Mouse (Mus musculus) limb, embryonic 13.5 days (tissue): Measurements from ENCODE around the gene Zfp644. TPM values are rescaled to one million over a fixed set of nuclear protein-coding genes. Genes with fewer than 3 reads are reported as not detected.

Experiments
- ATAC-seq: fragments of 200-750 bp; cut with Nextera tagmentation; 2 replicates; pipeline ENCODE4 v1.8.0; 2017; ENCODE audit warnings: low read depth, moderate number of reproducible peaks, moderate TSS enrichment; ENCODE audit not compliant: low FRiP score
- H3K27ac ChIP-seq: fragments of 300-500 bp; sonication (generic); 2 replicates; pipeline ENCODE4 v1.5.1; 2015; ENCODE audit warnings: inconsistent platforms, mild to moderate bottlenecking, moderate library complexity
- H3K27me3 ChIP-seq: fragments of 300-500 bp; sonication (generic); 2 replicates; pipeline ENCODE4 v1.6.1; 2015; ENCODE audit warnings: mild to moderate bottlenecking, inconsistent platforms
- H3K36me3 ChIP-seq: fragments of 300-500 bp; sonication (generic); 2 replicates; pipeline ENCODE4 v1.6.1; 2015; ENCODE audit warnings: inconsistent platforms, mild to moderate bottlenecking, moderate library complexity
- H3K4me1 ChIP-seq: fragments of 300-500 bp; sonication (generic); 2 replicates; pipeline ENCODE4 v1.6.1; 2015; ENCODE audit warnings: inconsistent platforms
- H3K4me2 ChIP-seq: fragments of 300-500 bp; sonication (generic); replicated peaks from 2 replicates; pipeline ENCODE4 v1.6.1; 2015; ENCODE audit warnings: inconsistent platforms, mild to moderate bottlenecking, moderate library complexity
- H3K4me3 ChIP-seq: fragments of 300-500 bp; sonication (generic); 2 replicates; pipeline ENCODE4 v1.5.1; 2015; ENCODE audit warnings: moderate library complexity, mild to moderate bottlenecking, inconsistent platforms
- H3K9ac ChIP-seq: fragments of 300-500 bp; sonication (generic); 2 replicates; pipeline ENCODE4 v1.6.1; 2015; ENCODE audit warnings: mild to moderate bottlenecking, inconsistent platforms
- H3K9me3 ChIP-seq: fragments of 300-500 bp; sonication (generic); 2 replicates; pipeline ENCODE4 v1.6.1; 2016; ENCODE audit warnings: inconsistent platforms
- WGBS: fragments of 180-500 bp; shearing (Covaris S2); methylation state at CpG from one replicate; pipeline ENCODE4 v1.1.7; 2015; 5-methylcytosine and 5-hydroxymethylcytosine counted together
- polyA plus RNA-seq: library from polyadenylated mRNA; unstranded; fragments of >200 nt; fragmentation: Nextera tagmentation; extraction: Ambion mirVana; gene quantifications from 2 replicates; pipeline ENCODE4 v1.2.1, GENCODE M21; 2015

The Zfp644 gene
- polyA plus RNA-seq, 1 experiment from 2014 or later = 80.6 TPM

DNA sequence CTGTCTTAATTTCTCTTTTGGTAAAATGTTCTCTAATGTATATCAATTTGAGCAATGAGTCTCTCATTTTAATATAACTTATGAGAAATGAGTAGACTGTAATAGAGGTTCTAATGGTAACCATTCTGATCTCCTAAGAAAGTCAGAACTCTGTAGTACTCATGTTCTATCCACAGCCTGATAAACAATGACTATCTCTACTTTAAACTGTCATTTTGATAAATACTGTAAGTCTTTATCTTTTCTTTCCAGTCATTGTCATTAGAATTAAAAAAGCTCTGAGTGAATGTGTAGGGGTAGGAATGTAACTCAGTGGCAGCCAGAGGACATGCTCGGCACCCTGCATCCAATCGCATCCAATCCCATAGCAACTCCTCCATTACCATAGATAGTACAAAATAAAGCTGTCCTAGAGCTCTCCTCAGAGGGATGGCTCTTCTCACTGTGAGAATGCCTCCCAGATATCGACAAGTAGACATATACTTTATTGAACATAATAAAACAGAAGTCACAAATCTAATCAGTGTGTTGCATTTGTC lies 44.2 kb downstream of the Zfp644 start:
- Histone ChIP-seq H3K27me3 (no peaks in the 10 kb centered on the region), H3K9me3 (no peaks in the 10 kb centered on the region)

DNA sequence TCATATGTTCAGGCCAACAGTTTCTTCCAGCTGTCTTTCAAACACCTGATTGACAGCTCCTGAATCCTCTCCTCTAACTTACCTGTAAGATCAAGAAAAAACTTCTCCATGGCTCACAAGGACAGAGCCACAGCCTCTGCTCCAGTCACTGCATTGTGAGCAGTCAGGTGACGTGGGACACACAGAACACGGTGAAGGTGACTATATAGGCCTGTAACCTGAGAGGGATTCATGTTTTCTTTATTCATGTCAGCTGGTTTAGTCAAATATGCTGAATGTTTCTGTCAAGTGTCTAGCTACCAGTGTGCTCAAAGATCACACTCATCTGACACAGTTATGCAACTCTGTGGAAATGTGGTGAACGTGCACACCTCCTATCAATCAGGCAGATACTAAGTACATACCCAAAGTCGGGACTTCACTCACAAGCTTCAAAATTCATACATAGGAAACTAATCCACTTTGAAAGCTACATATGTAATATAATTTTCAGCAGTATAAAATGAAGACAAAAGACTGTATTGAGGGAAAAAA lies 44.8 kb downstream of the Zfp644 start:
- Histone ChIP-seq H3K36me3 (peaks cover 19% of the 10 kb centered on the region), H3K27me3 (no peaks in the 10 kb centered on the region), H3K27ac (no peak overlapping the region), H3K4me2 (no peak overlapping the region), H3K9me3 (no peaks in the 10 kb centered on the region), H3K9ac (no peak overlapping the region), H3K4me3 (no peak overlapping the region), H3K4me1 (no peaks in the 10 kb centered on the region)
- no peak for ATAC-seq
- 82% methylated on average over 4 of the region's 4 CpGs for WGBS

More for the DNA sequence above, 44.2 kb downstream of the Zfp644 start:
- H3K9ac ChIP-seq = no peak overlapping the region
- 97% methylated on average over 3 of the region's 3 CpGs for WGBS
- no peaks in the 10 kb centered on the region for H3K4me1 ChIP-seq
- peaks cover 19% of the 10 kb centered on the region for H3K36me3 ChIP-seq
- H3K4me2 ChIP-seq = no peak overlapping the region
- no peak for ATAC-seq
- H3K4me3 ChIP-seq = no peak overlapping the region
- no peak overlapping the region for H3K27ac ChIP-seq

DNA sequence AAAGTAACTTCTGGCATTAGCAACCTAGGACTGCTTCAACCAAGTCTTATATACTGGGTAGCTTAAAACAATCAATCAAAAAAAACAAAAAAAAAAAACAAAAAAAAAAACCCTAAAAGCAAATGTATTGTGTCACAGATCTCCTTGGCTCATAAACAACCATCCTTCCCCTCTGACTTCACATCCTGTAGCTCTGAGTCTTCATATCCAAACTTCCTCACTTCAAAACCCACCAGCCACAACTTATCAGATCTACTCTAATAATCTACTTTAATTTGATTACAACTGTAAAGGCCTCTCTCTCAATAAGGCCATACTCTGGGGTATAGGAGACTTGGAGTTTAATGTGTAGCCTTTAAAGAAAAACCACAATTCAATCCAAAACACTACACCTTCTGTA lies 47.1 kb downstream of the Zfp644 start:
- no peaks in the 10 kb centered on the region for H3K4me1 ChIP-seq
- no peak for ATAC-seq

DNA sequence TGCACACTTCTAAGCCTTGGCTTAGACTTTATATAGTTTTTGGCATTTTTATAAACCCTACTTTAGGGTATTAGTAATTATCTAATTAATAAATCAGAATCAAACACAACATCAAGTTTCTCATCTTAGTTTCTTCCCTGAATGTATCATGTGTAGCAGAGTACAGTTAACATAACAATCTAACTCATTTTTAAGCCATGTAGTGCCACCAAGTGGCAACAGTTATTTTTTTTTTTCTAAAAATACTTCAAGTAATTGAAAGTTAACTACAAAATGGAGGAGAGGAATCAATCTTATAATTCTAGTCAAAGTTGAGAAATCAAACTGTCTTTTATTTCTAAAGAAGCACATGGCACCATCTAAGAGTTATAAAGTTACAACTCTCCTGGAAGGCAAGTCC lies 47.6 kb downstream of the Zfp644 start:
- Histone ChIP-seq H3K4me1 (no peaks in the 10 kb centered on the region), H3K9me3 (no peaks in the 10 kb centered on the region), H3K4me3 (no peak overlapping the region), H3K4me2 (no peak overlapping the region), H3K36me3 (peaks cover 5% of the 10 kb centered on the region; the same call in 1 of the 2 replicates), H3K9ac (no peak overlapping the region), H3K27ac (no peak overlapping the region), H3K27me3 (no peaks in the 10 kb centered on the region)
- ATAC-seq = no peak

More for the DNA sequence above, 47.1 kb downstream of the Zfp644 start:
- H3K9me3 ChIP-seq = no peaks in the 10 kb centered on the region
- no peak overlapping the region for H3K4me3 ChIP-seq
- no peak overlapping the region for H3K9ac ChIP-seq
- peaks cover 10% of the 10 kb centered on the region for H3K36me3 ChIP-seq
- H3K4me2 ChIP-seq = no peak overlapping the region
- no peaks in the 10 kb centered on the region for H3K27me3 ChIP-seq
- H3K27ac ChIP-seq = no peak overlapping the region

DNA sequence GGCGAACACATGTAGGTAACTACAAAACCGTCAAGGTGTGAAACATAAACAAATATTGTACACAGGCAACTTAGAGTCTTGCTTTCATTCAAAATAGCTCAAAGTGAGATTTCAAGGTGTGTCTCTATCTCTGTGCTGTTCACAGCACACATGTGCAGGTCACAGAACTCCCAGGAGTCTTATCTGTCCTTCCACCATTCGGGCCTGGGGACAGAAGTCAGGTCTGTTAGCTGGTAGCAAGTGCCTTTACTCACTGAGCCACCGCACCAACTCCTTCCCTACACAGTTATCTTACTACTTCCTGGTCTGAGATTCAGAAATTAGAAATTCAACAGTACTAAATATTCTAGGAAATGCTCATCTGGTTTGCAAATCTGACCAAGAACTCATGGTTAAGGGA lies 53.7 kb downstream of the Zfp644 start:
- H3K36me3 ChIP-seq = peaks cover 4% of the 10 kb centered on the region; the same call in 1 of the 2 replicates
- no peaks in the 10 kb centered on the region for H3K9me3 ChIP-seq

DNA sequence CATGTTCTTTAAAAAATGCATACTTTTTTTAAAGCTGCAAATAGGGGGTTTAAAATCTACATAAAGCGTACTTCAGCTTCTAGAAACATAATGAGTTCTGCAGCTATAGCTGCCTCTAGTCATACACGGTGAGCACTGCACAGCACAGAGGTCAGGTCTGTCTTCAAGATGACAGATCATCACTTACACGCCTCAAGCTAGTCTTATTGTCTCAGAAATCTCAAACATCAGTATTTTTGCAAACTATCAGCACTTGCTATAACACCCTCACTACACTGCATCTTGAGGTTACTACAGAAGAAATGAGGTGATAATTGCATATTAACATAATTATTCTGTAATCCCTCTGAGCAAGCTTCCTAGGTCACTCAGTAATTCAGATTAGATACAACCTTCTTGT lies 55.2 kb downstream of the Zfp644 start:
- H3K27ac ChIP-seq = no peak overlapping the region
- no peak overlapping the region for H3K4me3 ChIP-seq
- H3K36me3 ChIP-seq = peaks cover 19% of the 10 kb centered on the region
- H3K27me3 ChIP-seq = no peaks in the 10 kb centered on the region
- no peak for ATAC-seq
- peaks cover 3% of the 10 kb centered on the region; the same call in 1 of the 2 replicates for H3K4me1 ChIP-seq
- H3K4me2 ChIP-seq = no peak overlapping the region
- WGBS = 78% methylated on average over 3 of the region's 3 CpGs
- H3K9ac ChIP-seq = no peak overlapping the region
- H3K9me3 ChIP-seq = no peaks in the 10 kb centered on the region

More for the DNA sequence above, 53.7 kb downstream of the Zfp644 start:
- H3K9ac ChIP-seq = no peak overlapping the region
- ATAC-seq = no peak
- 76% methylated on average over 4 of the region's 4 CpGs for WGBS
- no peak overlapping the region for H3K4me3 ChIP-seq
- H3K27ac ChIP-seq = no peak overlapping the region
- H3K4me2 ChIP-seq = no peak overlapping the region
- no peaks in the 10 kb centered on the region for H3K27me3 ChIP-seq
- H3K4me1 ChIP-seq = peaks cover 3% of the 10 kb centered on the region; the same call in 1 of the 2 replicates

DNA sequence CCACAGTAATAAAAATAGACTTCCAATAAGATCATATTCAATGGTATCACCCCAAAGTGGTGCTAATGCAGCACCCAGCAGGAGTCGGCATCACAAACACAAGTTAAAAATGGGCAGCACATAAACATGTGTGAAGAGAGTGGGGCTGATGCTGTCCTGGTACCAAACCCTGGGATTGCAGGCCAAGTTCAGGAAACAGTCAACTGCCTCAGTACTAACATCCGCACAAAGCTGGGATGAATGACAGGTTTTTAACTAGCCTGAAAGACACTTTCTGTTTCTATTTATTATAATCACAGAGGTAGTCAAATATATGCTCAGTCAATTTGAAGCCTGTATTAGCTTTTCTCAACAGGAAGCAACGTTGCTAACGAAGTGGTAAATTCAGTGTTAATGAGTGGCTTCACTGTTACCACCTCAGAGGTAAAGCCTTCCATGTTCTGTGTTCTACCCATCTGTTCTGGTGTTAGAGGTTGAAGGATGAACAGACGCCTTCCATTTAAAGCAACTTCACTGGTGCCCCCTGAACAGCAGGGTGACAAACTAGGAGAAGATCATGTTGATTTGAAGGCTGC lies 56.8 kb downstream of the Zfp644 start:
- Histone ChIP-seq H3K4me1 (peaks cover 3% of the 10 kb centered on the region; the same call in 1 of the 2 replicates), H3K9ac (no peak overlapping the region), H3K9me3 (no peaks in the 10 kb centered on the region), H3K27me3 (no peaks in the 10 kb centered on the region), H3K36me3 (peaks cover 35% of the 10 kb centered on the region), H3K4me2 (no peak overlapping the region), H3K4me3 (no peak overlapping the region), H3K27ac (no peak overlapping the region)
- ATAC-seq = no peak
- WGBS = 52% methylated on average over 5 of the region's 5 CpGs

DNA sequence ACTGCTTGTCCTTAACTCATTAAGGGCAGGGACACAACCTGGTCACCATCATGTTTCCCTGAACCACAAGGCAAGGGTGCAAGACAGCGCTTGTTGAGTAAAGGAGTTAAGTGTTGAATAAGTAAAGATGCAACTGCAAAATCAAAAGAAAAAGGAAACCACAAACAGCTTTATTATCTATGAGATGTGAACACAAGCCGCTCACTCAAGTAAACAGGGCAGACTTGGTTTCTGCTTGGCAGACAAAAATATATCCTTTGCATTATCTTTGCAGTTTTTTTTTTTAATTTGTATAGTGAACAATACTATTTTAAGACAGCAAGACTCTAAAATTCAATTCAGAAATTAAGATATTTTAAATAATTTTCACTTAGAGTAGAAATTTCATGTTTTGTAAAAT lies 57.5 kb downstream of the Zfp644 start:
- Histone ChIP-seq H3K9ac (no peak overlapping the region), H3K4me1 (peaks cover 3% of the 10 kb centered on the region; the same call in 1 of the 2 replicates), H3K27me3 (no peaks in the 10 kb centered on the region), H3K27ac (no peak overlapping the region), H3K36me3 (peaks cover 42% of the 10 kb centered on the region), H3K4me3 (no peak overlapping the region), H3K9me3 (no peaks in the 10 kb centered on the region), H3K4me2 (no peak overlapping the region)
- ATAC-seq = no peak
- 92% methylated on average over 2 of the region's 2 CpGs for WGBS

DNA sequence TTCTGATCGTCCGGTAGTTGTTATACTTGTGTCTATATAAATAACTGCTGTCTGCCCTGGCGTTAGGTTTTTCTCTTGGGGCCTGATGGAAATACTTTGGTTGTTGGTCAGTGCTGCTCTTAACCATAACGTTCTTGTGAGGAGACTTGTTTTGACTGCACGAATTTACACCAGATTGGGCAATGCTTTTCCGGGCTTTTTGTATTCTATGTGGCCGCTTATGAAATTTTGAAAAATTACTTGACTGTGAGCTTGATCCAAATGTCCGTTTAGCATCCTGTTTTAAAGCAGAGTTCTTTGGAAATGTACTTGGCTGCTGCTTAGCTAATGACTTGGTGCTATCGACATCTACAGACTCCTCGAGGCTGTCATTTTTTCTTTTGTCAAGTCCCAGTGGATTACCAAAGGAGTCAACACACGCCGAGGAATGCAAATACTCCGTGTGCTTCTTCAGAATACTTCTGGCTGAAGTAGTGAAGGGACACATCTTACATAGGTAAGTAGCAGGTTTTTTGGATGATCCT lies 60.6 kb downstream of the Zfp644 start:
- WGBS = 92% methylated on average over 13 of the region's 13 CpGs

DNA sequence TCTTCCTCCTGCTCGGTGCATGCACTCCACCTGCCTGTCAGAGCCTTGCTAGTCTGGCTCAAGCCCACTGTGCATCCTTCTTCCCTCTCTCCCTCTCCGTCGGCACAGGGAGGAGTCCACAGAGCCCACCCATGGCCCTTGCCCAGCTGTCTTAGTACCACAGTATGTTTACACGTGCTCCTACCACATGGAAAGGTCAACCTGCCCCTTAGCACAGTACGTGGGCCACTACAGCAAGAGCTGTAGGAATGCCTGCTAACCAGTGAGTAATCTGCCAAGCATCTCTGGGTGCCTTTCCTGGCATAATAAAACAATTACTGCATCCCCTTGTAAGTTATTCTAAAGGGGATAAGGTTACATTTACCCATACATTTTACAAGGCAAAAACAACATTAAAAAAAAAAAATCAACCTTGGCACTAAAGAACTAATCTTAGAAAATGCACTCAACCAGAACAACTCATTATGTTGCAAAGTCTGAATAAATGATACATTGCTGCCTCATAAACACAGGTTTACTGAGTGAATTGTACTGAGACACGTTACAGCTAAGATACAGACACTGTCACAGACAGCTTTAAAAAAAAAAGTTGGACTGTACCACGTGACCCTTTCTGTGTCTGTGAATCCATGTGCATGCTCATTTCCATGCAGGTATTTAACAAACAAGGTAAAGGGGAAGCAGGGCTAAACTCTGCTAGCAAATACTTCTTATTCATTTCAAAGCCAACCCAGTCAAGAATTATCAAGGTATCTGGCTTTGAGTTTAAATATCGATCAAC lies 68.5 kb downstream of the Zfp644 start:
- no peak overlapping the region for H3K9ac ChIP-seq
- peaks cover 33% of the 10 kb centered on the region for H3K36me3 ChIP-seq
- H3K4me3 ChIP-seq = no peak overlapping the region
- 65% methylated on average over 8 of the region's 8 CpGs for WGBS
- no peak overlapping the region for H3K4me2 ChIP-seq
- H3K27ac ChIP-seq = no peak overlapping the region
- no peaks in the 10 kb centered on the region for H3K27me3 ChIP-seq
- H3K9me3 ChIP-seq = no peaks in the 10 kb centered on the region
- ATAC-seq = no peak
- H3K4me1 ChIP-seq = peaks cover 13% of the 10 kb centered on the region

More for the DNA sequence above, 60.6 kb downstream of the Zfp644 start:
- H3K9me3 ChIP-seq = no peaks in the 10 kb centered on the region
- no peak for ATAC-seq
- H3K9ac ChIP-seq = no peak overlapping the region
- H3K27me3 ChIP-seq = no peaks in the 10 kb centered on the region
- H3K27ac ChIP-seq = no peak overlapping the region
- peaks cover 44% of the 10 kb centered on the region for H3K36me3 ChIP-seq
- H3K4me2 ChIP-seq = no peak overlapping the region
- H3K4me3 ChIP-seq = no peak overlapping the region
- H3K4me1 ChIP-seq = peaks cover 12% of the 10 kb centered on the region

DNA sequence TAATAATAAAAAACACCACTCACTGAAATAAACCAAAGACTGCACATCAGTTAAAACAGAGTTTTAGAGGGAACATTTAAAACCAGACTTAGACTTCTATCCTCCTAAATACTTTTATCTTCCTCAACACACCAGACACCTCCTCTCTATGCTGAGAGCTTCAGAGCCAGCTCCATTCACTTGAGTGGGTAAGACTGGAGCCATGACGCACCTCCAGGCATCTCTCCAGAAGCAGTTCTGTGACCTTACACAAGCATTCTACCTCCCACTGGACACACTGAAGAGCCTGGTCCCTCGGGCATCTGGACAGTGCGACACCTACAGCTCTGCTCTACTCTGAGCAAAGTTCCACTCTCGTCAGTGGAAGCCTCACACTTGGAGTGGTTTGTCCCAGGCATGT lies 73.8 kb downstream of the Zfp644 start:
- no peak for ATAC-seq
- Histone ChIP-seq H3K27ac (no peak overlapping the region), H3K4me1 (no peaks in the 10 kb centered on the region), H3K4me2 (no peak overlapping the region), H3K9ac (no peak overlapping the region), H3K4me3 (no peak overlapping the region), H3K36me3 (peaks cover 63% of the 10 kb centered on the region), H3K27me3 (no peaks in the 10 kb centered on the region), H3K9me3 (no peaks in the 10 kb centered on the region)
- 90% methylated on average over 4 of the region's 4 CpGs for WGBS

DNA sequence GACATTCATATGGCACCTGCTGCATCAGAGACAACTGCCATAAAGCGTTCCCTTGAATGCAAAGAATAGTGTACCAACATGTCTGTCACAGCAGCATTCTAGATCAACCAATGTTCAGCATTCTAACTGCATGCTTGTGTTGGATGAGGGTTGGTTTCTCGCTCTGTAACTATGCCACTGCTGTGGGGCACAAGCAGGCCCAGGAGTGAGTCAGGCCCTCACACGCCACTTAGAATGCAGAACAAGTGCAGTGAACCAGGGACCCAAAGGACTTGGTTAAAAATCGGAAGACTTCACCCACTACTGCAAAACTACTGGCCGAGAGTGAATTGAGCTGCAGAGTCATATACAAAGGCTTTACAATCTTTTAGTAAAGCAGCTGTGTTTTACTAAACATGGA lies 74.9 kb downstream of the Zfp644 start:
- Histone ChIP-seq H3K36me3 (peaks cover 70% of the 10 kb centered on the region), H3K4me3 (no peak overlapping the region), H3K9ac (no peak overlapping the region), H3K27me3 (no peaks in the 10 kb centered on the region), H3K9me3 (no peaks in the 10 kb centered on the region), H3K4me2 (no peak overlapping the region), H3K4me1 (no peaks in the 10 kb centered on the region), H3K27ac (no peak overlapping the region)
- 92% methylated on average over 5 of the region's 5 CpGs for WGBS
- no peak for ATAC-seq
